Mouse (Mus musculus) left cerebral cortex, postnatal 4 days (tissue): ENCODE measurements at regions not wholly inside any gene's neighbourhood (a gene's known extent, or its start where the extent isn't known, plus 50 kb on each side); places are given as distances from the start of the nearest gene placed in this dataset.

Source experiments
- DNase-seq: peaks from one replicate; pipeline ENCODE4 v3.0.0-alpha.2; 2022
- intact Hi-C: fragments of 180-260 bp; cut with DNase I; formaldehyde crosslinking; loops from one replicate; pipeline ENCODE4 v1.15.1; 2025

DNA sequence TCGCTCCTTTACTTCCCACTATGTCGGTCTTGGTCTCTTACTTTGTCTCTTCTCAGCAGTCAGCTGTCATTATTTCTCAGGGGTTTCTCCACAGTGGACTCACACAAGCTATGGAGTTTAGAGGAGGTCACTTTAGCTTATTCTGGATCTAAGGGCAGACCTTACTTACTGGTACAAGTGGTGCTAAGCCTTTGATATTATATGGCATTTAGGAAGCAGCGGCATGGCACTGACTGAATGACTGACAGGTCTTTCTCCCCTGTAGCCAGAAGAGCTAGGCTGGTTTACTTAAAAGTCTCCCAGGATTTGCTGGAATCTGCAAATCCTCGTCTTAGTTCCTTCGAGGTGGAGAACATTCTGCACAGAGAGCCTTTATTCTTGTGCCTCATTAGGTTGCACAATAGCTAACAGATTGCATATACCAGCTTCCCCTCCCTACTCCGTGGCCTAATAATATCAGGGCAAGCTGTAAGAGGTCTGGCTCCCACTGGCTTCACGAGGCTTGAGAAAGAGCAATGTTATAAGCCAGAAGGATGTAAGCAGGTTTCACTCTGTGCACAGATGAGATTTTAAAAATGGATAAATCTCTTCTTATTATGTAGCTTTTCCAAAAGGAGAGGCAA lies 214.1 kb upstream of the 4930583I09Rik start:
- DNase-seq: no peak

DNA sequence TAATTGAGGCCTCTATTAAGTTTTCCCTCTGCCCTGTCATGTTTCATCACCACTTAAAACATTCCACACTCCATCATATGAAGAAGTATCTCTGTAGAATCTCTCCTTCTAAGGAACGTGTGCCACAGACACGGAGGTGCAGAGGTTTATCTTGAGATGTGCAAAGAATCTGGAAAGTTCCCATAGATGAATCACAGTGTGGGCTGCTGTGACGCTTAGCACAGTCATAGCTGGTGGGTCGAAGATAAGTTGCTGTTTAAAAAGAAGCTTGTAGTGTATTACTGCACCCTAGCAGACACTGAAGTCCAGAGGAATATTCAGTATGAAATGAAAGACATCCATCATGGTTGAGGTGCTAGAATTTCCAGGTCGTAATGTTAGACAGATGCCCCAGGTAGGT lies 179.9 kb upstream of the 4930583I09Rik start:
- DNase-seq: no peak
- intact Hi-C loops: no loop called here

More for the DNA sequence above, 214.1 kb upstream of the 4930583I09Rik start:
- intact Hi-C loops: no loop called here

DNA sequence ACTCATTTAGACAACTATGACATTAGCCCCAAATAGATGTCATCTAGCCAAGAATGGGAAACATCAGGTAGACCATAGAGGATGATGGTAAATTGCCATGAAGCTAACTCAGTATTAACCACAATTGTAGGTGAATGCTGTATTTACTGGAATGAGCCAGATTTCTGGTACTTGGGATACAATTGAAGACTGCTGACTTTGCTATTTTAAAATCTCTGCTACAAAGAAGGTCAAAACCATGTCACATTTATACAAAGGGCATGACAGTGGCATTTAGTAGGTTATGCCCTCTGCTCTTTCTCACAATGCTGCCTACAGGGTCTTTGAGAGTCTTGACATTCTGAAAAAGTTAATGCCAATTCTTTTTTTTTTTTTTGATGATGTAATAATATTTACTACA lies 178.8 kb upstream of the 4930583I09Rik start:
- intact Hi-C loops: no loop called here
- DNase-seq: no peak

DNA sequence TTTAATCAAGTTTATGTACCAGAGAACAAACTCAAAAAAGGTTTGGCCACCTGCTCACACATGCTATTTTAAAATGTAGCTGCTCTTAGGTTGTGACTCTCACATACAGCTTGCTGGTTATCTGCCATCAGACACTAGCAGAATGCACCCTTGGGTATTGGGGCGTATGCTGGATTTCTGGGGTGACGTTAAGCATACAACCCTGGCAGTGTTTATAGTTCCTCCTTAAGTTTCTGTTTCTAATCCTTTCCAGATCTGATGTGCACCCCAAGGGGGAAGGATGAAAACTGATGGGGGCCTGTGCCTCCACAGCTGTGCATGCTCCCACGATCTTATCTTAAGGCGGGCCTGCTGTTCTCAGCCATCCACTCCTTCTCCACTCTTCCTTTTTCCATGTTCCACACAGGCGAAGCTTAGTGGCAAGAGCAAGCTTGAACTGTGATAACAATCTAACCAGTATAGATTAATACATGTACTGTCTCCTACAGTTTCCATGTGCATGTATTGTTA lies 164.8 kb upstream of the 4930583I09Rik start:
- intact Hi-C loops: no loop called here
- DNase-seq: no peak

DNA sequence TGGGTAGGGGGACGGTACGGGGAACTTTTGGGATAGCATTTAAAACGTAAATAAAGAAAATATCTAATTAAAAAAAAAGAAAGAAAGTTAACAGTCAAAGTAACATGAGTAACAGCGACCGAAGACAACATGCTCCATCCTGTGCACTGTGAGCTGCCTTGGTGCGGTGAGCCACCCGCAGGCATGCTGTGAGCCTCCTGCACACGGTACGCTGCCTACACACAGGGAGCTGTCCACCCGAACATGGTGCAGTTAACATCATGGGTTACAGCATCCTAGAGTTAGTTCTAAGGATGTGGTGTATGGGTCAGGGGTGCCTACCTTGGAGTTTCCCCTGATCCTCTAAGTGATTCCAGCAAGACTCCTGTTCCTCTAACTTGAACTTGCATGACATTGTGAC lies 158.6 kb upstream of the 4930583I09Rik start:
- intact Hi-C loops: no loop called here
- no peak for DNase-seq

DNA sequence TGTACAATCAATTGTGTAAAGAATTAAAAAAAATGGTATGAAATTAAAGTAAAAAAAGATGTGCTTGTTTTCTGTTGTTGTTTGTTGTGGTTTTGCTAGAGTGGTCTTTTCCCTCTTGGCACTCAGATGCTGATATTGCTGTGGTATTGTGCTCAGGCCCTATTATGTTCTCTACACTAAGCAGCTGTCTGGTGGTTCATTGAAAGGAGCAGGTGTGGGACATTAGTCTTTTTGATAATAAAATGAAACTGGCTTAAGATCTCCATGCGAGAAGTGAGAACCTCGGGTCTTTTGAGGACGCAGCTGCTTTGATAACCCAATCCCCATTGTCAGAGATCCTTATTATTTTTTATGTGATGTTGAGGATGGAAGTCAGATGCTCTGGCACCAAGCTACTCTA lies 155.4 kb upstream of the 4930583I09Rik start:
- intact Hi-C loops: no loop called here
- no peak for DNase-seq

DNA sequence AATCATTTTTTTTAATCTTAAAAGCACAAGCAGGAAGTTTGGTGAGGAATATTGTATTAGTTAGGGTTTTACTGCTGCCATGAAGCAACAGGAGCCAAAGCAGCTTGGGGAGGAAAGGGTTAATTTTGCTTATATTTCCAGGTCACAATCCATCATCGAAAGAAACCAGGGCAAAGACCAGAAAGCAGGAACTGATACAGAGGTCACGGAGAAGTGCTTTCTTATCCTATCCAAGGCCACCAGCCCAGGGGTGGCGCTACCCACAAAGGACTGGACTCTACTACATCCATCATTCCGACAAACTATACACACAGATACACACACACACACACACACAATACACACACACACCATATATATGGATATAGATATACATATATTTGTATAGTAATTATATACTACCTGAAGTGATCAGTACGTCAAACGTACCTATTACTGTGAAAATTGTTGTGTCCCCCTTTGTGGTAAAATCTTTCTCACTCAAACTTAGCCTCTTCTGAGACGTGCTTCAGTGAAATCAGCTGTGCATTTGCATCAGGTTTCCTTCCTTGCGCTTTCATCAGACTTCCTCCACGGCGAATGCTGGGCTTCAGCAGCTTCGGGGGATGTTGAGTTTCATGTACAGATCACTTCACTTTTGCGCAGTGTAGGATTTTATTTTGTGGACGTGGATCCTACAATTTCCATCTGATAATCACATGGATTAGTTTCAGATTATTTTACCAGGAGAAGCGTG lies 148.6 kb upstream of the 4930583I09Rik start:
- intact Hi-C loops: no loop called here

DNA sequence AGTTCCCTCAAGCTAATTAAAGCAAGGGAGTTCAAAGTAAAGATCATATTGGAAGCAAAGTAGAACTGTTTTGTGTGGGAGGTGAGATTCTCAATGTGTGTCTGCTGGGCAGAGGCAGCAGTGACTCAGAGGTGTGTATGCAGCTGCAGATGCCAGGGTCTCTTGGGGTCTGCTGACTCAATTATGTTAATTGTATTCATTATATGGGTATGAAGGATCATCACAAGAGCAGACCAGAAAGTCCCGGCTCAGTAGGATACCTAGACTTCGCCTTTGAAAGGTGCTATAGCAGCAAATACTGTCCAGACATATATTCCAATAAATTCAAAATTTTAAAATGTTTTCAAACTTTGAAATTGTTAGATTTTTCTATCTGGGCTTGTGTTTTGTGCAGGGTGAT lies 147.6 kb upstream of the 4930583I09Rik start:
- intact Hi-C loops: no loop called here

More for the DNA sequence above, 148.6 kb upstream of the 4930583I09Rik start:
- DNase-seq: no peak

DNA sequence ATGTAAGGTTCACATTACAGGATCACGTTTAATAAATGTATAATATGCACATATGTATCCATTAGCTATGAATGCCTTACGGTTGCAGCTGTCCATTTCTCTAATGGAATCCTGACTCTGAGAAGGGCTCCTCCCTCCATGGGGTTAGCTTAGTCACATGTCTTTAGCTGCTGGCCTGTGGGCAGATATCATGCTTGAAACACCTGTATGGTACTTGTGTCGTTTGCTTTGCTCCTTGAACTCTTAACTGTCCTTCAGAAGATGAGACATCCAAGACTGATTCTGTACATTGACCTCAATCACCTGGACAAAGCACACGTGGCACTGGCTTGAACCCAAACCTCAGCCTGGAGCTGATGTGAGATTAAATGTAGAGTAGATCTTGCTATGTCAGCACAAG lies 128.3 kb upstream of the 4930583I09Rik start:
- intact Hi-C loops: no loop called here
- DNase-seq: no peak

More for the DNA sequence above, 147.6 kb upstream of the 4930583I09Rik start:
- DNase-seq: no peak

DNA sequence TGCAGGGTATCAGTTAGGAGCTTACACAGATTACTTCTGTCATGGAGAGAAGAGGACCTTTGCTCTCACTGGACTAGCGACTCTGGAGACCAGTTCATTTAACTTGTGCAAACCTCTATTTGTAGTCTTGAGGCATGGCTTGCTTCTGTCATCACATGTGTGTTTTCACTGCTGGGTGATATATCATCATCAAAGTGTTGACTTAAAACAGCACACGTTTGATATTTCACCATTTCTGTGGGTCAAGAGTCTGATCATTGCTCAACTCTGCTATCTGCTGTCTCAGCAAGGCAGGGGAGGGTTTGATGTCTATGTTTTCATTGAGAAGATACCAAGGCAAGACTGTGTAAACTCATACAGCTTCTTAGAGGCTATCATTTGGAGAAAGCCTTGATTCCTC lies 126.0 kb upstream of the 4930583I09Rik start:
- intact Hi-C loops: no loop called here
- no peak for DNase-seq

DNA sequence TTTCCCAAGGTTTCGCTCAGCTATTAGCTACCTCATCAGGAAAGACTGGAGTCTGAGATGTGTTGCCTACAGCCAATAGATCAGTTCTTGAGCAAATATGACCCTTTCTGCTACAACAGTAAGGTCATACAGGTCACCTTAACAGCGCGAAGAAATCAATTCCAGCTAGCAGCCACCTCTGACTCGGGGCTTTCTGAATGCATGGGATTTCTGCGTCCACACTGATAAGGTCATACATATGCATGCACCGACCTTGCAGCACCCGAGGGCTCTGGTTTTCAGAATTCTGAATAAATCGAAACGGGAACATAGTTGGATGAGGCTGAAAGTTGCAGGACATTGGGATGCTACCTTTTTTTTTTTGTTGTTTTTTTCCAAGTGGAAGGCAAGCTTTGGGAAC lies 121.6 kb upstream of the 4930583I09Rik start:
- intact Hi-C loops: no loop called here
- DNase-seq: no peak

DNA sequence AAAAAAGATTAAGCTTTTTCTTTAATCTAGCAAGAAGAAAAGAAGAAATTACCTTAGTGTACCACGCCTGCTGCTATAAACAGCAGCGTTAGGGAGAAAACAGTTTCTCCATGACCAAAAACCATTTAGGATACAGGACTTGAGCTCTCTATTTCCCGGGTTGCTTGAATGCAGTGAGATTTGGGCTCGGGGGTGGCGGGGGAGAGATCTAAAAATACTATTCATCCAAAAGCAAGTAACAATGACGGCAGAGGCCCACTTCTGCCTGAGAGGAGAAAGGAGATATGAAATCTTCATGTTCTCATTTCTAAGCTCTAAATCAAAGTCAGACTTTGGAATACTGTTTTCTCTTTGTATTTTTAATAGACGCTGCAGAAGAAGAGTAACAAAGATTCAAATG lies 120.6 kb upstream of the 4930583I09Rik start:
- intact Hi-C loops: no loop called here
- no peak for DNase-seq

DNA sequence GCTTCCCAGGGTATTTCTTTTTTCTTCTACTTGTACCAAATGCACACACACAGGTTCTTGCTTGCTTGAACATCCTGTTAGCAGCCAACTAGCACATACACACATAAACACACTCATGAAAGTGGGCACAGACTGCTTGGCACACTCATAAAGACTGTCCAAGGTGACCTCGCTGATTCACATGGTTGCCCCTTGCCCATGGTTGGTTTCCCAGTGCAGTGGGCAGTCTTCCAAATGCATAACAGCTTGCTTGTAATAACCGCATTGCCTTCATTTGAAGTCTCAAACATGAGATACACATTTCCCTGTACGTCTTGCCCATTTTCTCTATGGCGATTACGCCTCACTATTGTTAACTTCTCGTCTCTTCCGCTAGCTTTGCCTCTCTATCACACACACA lies 117.4 kb upstream of the 4930583I09Rik start:
- DNase-seq: peak; percentile 59
- intact Hi-C loops: no loop called here

DNA sequence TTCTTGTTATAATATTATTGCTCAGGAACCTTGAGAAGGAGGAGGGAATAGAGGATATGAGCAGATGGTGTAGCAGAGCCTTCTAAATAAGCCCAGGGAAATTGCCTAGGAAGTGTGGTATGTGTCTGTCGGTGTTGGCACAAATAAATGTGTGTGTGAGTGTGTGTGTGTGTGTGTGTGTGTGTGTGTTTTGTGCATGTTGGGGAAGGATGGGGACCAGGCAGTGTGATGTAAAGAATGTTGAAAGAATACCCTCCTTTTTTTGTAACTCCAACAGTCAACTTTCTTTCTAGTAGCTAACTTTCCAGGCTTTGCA lies 115.7 kb upstream of the 4930583I09Rik start:
- DNase-seq: no peak

DNA sequence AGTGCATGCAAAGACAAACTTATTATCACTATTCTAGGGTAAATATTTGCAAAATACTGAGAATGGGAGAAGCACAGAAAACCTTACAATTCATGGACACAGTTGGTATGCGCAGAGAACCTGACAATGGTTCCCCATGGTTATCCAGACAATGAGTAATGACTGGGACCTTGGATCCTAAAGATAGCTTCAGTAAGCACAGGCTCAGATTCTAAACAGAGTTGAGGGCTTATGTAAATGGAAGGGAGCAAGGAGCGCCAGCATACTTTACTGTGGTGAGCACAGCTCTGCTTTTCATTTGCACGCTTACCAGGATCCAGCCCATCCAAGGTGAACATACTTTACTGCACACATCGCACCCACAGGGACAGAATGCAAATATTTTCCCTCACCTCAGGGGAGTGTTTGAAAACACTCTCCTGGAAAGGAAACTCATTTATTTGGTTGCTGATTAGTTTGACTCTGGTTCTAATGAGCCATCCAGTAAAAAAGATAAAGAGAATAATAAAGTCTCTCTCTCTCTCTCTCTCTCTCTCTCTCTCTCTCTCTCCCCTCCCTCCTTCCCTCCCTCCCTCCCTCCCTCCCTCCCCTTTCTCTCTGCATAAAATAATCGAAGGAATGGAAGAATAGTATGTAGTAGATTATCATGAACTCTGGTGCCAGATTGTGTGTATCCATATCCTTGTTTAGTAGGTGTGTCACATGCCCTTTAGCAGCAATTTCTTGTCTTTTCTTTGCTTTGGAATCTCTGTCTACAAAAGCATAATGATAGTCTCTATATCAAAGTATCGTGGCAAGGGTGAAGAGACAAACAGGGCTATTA lies 115.1 kb upstream of the 4930583I09Rik start:
- intact Hi-C loops: no loop called here
- no peak for DNase-seq

More for the DNA sequence above, 115.7 kb upstream of the 4930583I09Rik start:
- intact Hi-C loops: no loop called here

DNA sequence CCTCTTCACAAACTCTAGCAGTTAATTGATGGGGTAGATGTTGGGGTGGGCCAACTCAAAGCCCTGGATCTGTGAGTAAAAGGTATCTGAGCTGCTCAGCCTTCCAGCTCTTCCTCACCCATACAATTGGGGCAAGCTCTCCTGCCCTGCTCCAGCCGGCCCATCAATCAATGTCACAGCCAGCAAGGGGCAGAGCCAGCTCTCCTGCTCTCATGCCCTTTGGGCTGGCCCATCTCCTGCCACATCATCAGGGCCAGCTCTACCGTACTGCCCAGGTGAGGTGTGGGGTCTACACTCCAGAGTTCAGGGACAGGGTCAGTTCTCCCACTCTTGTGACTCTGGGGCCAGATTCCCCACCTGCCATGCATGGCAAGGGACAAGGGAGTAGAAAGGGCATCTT lies 107.3 kb upstream of the 4930583I09Rik start:
- intact Hi-C loops: no loop called here
- no peak for DNase-seq

DNA sequence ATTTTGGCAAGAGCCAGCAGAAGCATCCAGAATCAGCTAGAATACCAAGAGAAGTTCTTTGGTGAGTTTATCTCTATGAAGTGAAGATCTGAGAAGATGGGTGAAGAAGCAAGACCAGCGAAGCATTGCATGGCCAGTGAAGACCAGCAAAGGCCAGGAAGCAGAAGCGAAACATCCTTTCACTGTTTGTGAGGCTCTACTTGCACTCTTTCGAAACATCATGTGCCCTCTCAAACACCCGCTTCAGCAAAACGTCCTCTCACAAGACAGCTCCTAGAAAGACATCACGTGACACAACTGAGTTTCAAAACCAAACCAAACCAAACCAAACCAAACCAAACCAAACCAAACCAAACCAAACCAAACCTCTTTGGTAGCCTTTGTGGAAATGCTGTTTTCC lies 105.7 kb upstream of the 4930583I09Rik start:
- intact Hi-C loops: no loop called here
- DNase-seq: no peak

DNA sequence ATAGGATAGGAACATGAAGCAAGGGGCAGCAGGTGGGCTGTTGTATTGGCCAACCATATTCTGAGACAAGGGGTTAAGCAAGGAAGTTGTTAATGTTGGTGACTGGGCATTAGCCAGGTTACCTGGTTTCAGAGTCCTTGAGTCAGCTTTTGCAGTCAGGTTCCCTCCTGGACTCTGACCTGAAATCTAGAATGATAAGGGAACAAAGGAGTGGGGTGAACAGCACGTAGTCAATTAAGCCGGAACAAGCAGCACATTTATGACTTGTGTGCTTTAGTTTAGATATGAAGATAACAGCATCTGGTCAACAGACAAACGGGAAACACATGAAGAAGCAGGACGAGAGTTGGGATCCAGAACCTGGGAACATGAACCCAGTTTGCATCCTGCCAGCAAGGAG lies 99.8 kb upstream of the 4930583I09Rik start:
- intact Hi-C loops: no loop called here
- DNase-seq: no peak

DNA sequence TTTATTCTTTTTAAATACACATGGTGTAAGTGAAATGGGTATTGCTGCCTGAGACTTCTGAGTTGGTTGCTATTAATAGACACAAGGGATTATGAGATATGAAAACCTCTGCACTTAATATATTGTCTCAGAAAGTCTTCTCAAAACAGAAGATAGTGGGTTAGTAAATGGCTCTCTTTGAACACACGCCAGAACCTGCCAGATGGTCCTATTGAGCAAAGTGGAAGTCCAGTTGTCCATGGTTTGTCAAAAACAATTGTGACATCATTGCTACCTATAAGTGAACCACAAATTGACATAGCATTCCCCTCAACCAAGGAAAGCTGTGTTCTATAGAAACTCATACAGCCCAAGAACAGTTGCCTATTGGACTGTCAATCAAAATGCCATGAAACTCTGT lies 98.5 kb upstream of the 4930583I09Rik start:
- intact Hi-C loops: no loop called here
- no peak for DNase-seq

DNA sequence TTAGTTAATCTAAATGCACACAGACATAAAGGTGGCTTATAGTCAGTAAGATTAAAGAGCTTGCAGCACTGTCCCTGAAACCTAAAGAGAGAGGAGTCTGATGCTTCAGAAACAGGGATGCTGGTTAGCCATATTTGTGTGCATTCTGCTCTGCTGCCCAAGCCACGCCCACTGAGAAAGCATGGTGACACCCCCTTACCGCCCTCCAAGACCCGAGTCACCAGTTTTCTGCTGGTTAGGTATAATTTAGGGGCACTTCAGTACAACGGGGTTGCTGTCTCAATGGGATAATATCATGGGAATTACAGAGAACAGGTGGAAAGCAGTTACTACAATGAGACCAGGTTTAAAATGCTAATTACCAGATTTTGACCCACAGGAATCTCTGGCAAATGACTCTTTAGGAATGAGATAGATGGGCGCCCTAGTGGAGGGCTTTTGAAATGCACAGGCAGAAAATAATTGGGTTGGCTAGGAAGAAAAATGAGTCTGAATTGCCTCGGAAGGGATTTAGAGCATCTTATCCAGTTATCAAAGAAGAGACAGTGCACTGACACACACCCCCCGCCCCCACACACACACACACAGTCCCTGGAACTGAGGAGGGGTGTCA lies 95.1 kb upstream of the 4930583I09Rik start:
- intact Hi-C loops: no loop called here
- no peak for DNase-seq

DNA sequence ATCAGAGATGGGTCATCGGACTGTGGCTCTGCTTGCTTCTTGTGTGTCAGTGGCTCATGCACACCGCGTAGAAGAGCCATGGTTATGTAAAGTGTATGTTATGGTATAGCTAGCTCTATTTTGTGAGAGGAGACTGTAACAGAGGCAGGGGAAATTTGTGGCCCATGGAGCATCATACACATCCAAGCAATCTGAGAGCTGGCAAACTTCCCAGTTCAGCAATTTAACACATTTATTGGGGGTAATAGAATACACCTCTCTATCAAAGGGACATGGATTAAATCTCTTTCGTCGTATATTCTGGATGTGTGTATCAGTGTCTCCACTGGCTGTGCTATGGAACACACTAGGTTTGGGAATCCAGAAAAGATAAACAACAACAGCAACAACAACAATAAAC lies 87.9 kb upstream of the 4930583I09Rik start:
- intact Hi-C loops: no loop called here

More for the DNA sequence above, 87.9 kb upstream of the 4930583I09Rik start:
- no peak for DNase-seq
